Comparison of ENCODE assay signal across 26 mouse cellular contexts in genomic region chr14:49780416-49780815, GRCm38 (mm10). TPM values are rescaled to one million over a fixed set of nuclear protein-coding genes. Genes with fewer than 3 reads are reported as not detected.
A peak's percentile ranks its signal among the peaks of the same experiment; 100 is the strongest.
DNase-seq lines count a peak whose midpoint lies in the region; ATAC-seq and TF ChIP-seq lines count a peak whose summit lies in the region.
"Had no signal": no experiment of that assay in that cellular context is flagged by ENCODE, and none has a peak within 500 bp of the region (broad histone marks: within the 10 kb centered on the region; RNA-seq: fewer than 3 reads in every experiment).

No protein-coding gene starts in this region.

- H3K4me1 ChIP-seq in heart, embryonic 10.5 days = peaks cover 9% of the 10 kb centered on the region; the same call in 1 of the 2 replicates
- no peaks in the 10 kb centered on the region; the same call in 1 of the 2 replicates for H3K4me1 ChIP-seq in heart, adult 2 months (ENCODE audit: control insufficient read depth, insufficient read depth, low read length)
- 0 out of 2 replicates have a peak, but pooled peaks cover 4% of the 10 kb centered on the region for H3K4me1 ChIP-seq in midbrain, embryonic 12.5 days
- H3K4me1 ChIP-seq in midbrain, postnatal 0 days (ENCODE audit: insufficient read depth, low read length) = peaks cover 5% of the 10 kb centered on the region; the same call in 1 of the 2 replicates
- H3K4me1 ChIP-seq: liver, embryonic 15.5 days had no signal

- peak overlapping the region; percentile 63; the same call in 1 of the 2 replicates for H3K4me2 ChIP-seq in midbrain, embryonic 12.5 days (replicated peaks)
- no peak overlapping the region for H3K4me2 ChIP-seq in midbrain, postnatal 0 days (ENCODE audit: low read depth, low read length, poor library complexity, severe bottlenecking)
- H3K4me2 ChIP-seq: embryonic facial prominence, embryonic 12.5 days; liver, embryonic 15.5 days; lung, embryonic 15.5 days had no signal

- peak; percentile 59 for DNase-seq in cerebellum, adult 11-12 months
- no peak for DNase-seq in cerebellum, adult 11 months
- DNase-seq in heart, embryonic 10.5 days (ENCODE audit: low spot score) = no peak
- DNase-seq in heart, adult 2 months = no peak
- DNase-seq in midbrain, postnatal 0 days (ENCODE audit: low spot score) = no peak
- no peak for DNase-seq in layer of hippocampus, adult 11-12 months (ENCODE audit: low spot score)
- DNase-seq: adrenal gland, postnatal 10 days; forebrain, postnatal 0 days; gastrocnemius, postnatal 36 days; heart, postnatal 14 days; kidney, adult 9 months; kidney, postnatal 14 days; liver; lung, postnatal 4 days; thymus, adult 18-20 months; thymus, postnatal 36 days had no signal

- ATAC-seq in midbrain, embryonic 12.5 days (ENCODE audit: low FRiP score, low read depth) = no peak
- no peak for ATAC-seq in midbrain, postnatal 0 days (ENCODE audit: low FRiP score)
- ATAC-seq: forebrain, postnatal 0 days; hindbrain, postnatal 0 days; intestine, embryonic 16.5 days had no signal

- no peak for TF ChIP-seq EP300 in heart, adult 2 months (IDR thresholded peaks at IDR 0.05; ENCODE audit: insufficient read depth, low read depth, low read length)

- H3K27ac ChIP-seq in heart, embryonic 10.5 days = no peak overlapping the region
- no peak overlapping the region for H3K27ac ChIP-seq in heart, adult 2 months
- H3K27ac ChIP-seq in midbrain, embryonic 12.5 days (replicated peaks) = no peak overlapping the region
- H3K27ac ChIP-seq in midbrain, postnatal 0 days (ENCODE audit: low read depth, low read length) = no peak overlapping the region
- H3K27ac ChIP-seq: embryonic facial prominence, embryonic 12.5 days; heart, embryonic 13.5 days; hindbrain, postnatal 0 days; layer of hippocampus, adult 2 months; limb, embryonic 10.5 days; liver, embryonic 15.5 days; lung, embryonic 15.5 days had no signal

- no peak overlapping the region for H3K9ac ChIP-seq in heart, adult 2 months (ENCODE audit: low read depth, low read length)
- H3K9ac ChIP-seq in midbrain, embryonic 12.5 days (replicated peaks) = no peak overlapping the region
- H3K9ac ChIP-seq in midbrain, postnatal 0 days (replicated peaks; ENCODE audit: low read length, poor library complexity, severe bottlenecking) = no peak overlapping the region
- H3K9ac ChIP-seq: embryonic facial prominence, embryonic 12.5 days; forebrain, postnatal 0 days; heart, embryonic 13.5 days; liver, embryonic 15.5 days; lung, embryonic 15.5 days had no signal

- TF ChIP-seq CTCF in heart, adult 2 months (IDR thresholded peaks at IDR 0.05) = no peak
- no peak for TF ChIP-seq CTCF in midbrain, postnatal 0 days (IDR thresholded peaks at IDR 0.05)

- no peaks in the 10 kb centered on the region for H3K27me3 ChIP-seq in heart, embryonic 10.5 days (ENCODE audit: insufficient read depth, poor library complexity, severe bottlenecking)
- H3K27me3 ChIP-seq in heart, adult 2 months (ENCODE audit: control insufficient read depth, insufficient read depth, low read length) = no peaks in the 10 kb centered on the region
- H3K27me3 ChIP-seq in midbrain, embryonic 12.5 days = peaks cover 5% of the 10 kb centered on the region
- no peaks in the 10 kb centered on the region for H3K27me3 ChIP-seq in midbrain, postnatal 0 days (ENCODE audit: insufficient read depth, low read length)
- H3K27me3 ChIP-seq: embryonic facial prominence, embryonic 12.5 days; liver, embryonic 15.5 days had no signal

- no peaks in the 10 kb centered on the region for H3K36me3 ChIP-seq in heart, embryonic 10.5 days
- H3K36me3 ChIP-seq in heart, adult 2 months (ENCODE audit: control insufficient read depth, insufficient read depth, low read length) = no peaks in the 10 kb centered on the region
- H3K36me3 ChIP-seq in midbrain, embryonic 12.5 days = no peaks in the 10 kb centered on the region
- H3K36me3 ChIP-seq in midbrain, postnatal 0 days (ENCODE audit: insufficient read depth, low read length) = no peaks in the 10 kb centered on the region
- H3K36me3 ChIP-seq: embryonic facial prominence, embryonic 12.5 days; heart, embryonic 13.5 days; limb, embryonic 10.5 days; liver, embryonic 15.5 days; lung, embryonic 15.5 days had no signal

- H3K4me3 ChIP-seq in heart, embryonic 10.5 days = 0 out of 2 replicates have a peak overlapping the region, but pooled peaks have one; percentile 68
- no peak overlapping the region for H3K4me3 ChIP-seq in heart, adult 2 months
- no peak overlapping the region for H3K4me3 ChIP-seq in midbrain, embryonic 12.5 days
- H3K4me3 ChIP-seq in midbrain, postnatal 0 days (ENCODE audit: low read depth, low read length) = no peak overlapping the region
- H3K4me3 ChIP-seq: embryonic facial prominence, embryonic 12.5 days; heart, embryonic 13.5 days; layer of hippocampus, adult 2 months; limb, embryonic 10.5 days; liver, embryonic 15.5 days; lung, embryonic 15.5 days had no signal

- intact Hi-C loops in heart, adult 2 months (cut with DNase I) = no loop called here

- no peaks in the 10 kb centered on the region for H3K79me2 ChIP-seq in heart, adult 2 months (replicated peaks; ENCODE audit: control insufficient read depth, insufficient read depth, low read length)

- H3K9me3 ChIP-seq in heart, embryonic 10.5 days = no peaks in the 10 kb centered on the region
- H3K9me3 ChIP-seq in midbrain, embryonic 12.5 days = no peaks in the 10 kb centered on the region
- no peaks in the 10 kb centered on the region for H3K9me3 ChIP-seq in midbrain, postnatal 0 days (ENCODE audit: low read length)
- H3K9me3 ChIP-seq: embryonic facial prominence, embryonic 12.5 days; heart, embryonic 13.5 days; limb, embryonic 10.5 days; liver, embryonic 15.5 days; lung, embryonic 15.5 days had no signal

- TF ChIP-seq POLR2A in heart, adult 2 months (IDR thresholded peaks at IDR 0.05; ENCODE audit: insufficient read depth, low read depth, low read length) = no peak

- WGBS in heart, embryonic 10.5 days = 58% methylated on average over 4 of the region's 4 CpGs
- 56% methylated on average over 4 of the region's 4 CpGs for WGBS in heart, adult 2 months
- WGBS in midbrain, embryonic 12.5 days = 74% methylated on average over 4 of the region's 4 CpGs
- 59% methylated on average over 4 of the region's 4 CpGs for WGBS in midbrain, postnatal 0 days

RNA-seq across cellular contexts. Expression of gene Armh4, which starts 2.8 kb away (rescaled TPM):
- polyA plus RNA-seq in heart, embryonic 10.5 days (2016; fragmentation: Nextera tagmentation; extraction: Ambion mirVana) = 107 and 165 TPM in 2 replicates
- total RNA-seq in heart, adult 2 months (2021) = 10 to 100 TPM in 1 of 2 experiments, 1 to 10 TPM in 1; 9.0 to 10.3 TPM
- 4.1 and 12.6 TPM in 2 replicates for polyA plus RNA-seq in heart, adult 2 months (2012; rRNA removed)
- 53.1 and 53.9 TPM in 2 replicates for polyA plus RNA-seq in midbrain, embryonic 12.5 days (2016; fragmentation: Nextera tagmentation; extraction: Ambion mirVana)
- 23.3 and 24.6 TPM in 2 replicates for total RNA-seq in midbrain, postnatal 0 days (2014; rRNA removed)
- polyA plus RNA-seq in midbrain, postnatal 0 days (2015; fragmentation: Nextera tagmentation; extraction: Ambion mirVana) = 17.9 and 18.1 TPM in 2 replicates
- total RNA-seq: megakaryocyte-erythroid progenitor cell, adult 5-6 weeks had no signal
